Mouse (Mus musculus) stomach, embryonic 14.5 days (tissue): ENCODE results near the gene B3galt1. TPM values are rescaled to one million over a fixed set of nuclear protein-coding genes. Genes with fewer than 3 reads are reported as not detected.

Experiments
- ATAC-seq: fragments of 200-750 bp; cut with Nextera tagmentation; 2 replicates; pipeline ENCODE4 v1.8.0; 2017; ENCODE audit warnings: low read depth, moderate TSS enrichment; ENCODE audit not compliant: insufficient number of reproducible peaks, insufficient read depth, low FRiP score
- H3K27ac ChIP-seq: fragments of 300-500 bp; sonication (generic); 2 replicates; pipeline ENCODE4 v1.5.1; 2014; ENCODE audit warnings: mild to moderate bottlenecking, low read length, moderate library complexity, mixed read lengths
- H3K27me3 ChIP-seq: fragments of 300-500 bp; sonication (generic); 2 replicates; pipeline ENCODE4 v1.6.1; 2014; ENCODE audit warnings: low read length, control low read depth, mixed read lengths; ENCODE audit not compliant: control insufficient read depth, insufficient read depth
- H3K36me3 ChIP-seq: fragments of 300-500 bp; sonication (generic); 2 replicates; pipeline ENCODE4 v1.6.1; 2014; ENCODE audit warnings: mild to moderate bottlenecking, control low read depth, low read length, moderate library complexity, mixed read lengths; ENCODE audit not compliant: control insufficient read depth, insufficient read depth
- H3K4me1 ChIP-seq: fragments of 300-500 bp; sonication (generic); 2 replicates; pipeline ENCODE4 v1.6.1; 2014; ENCODE audit warnings: low read length, control low read depth, mixed read lengths; ENCODE audit not compliant: control insufficient read depth, insufficient read depth
- H3K4me2 ChIP-seq: fragments of 300-500 bp; sonication (generic); replicated peaks from 2 replicates; pipeline ENCODE4 v1.6.1; 2014; ENCODE audit warnings: low read depth, low read length, control low read depth
- H3K4me3 ChIP-seq: fragments of 300-500 bp; sonication (generic); 2 replicates; pipeline ENCODE4 v1.5.1; 2014; ENCODE audit warnings: low read depth, low read length, control low read depth
- H3K9ac ChIP-seq: fragments of 300-500 bp; sonication (generic); replicated peaks from 2 replicates; pipeline ENCODE4 v1.6.1; 2014; ENCODE audit warnings: low read depth, mild to moderate bottlenecking, control low read depth, low read length, moderate library complexity, mixed read lengths
- H3K9me3 ChIP-seq: fragments of 300-500 bp; sonication (generic); 2 replicates; pipeline ENCODE4 v1.6.1; 2016; ENCODE audit warnings: low read depth, low read length, control low read depth; ENCODE audit not compliant: control insufficient read depth
- WGBS: fragments of 180-500 bp; shearing (Covaris S2); extraction: QIAGEN DNeasy Blood & Tissue Kit; methylation state at CpG from one replicate; pipeline ENCODE4 v1.1.7; 2014; 5-methylcytosine and 5-hydroxymethylcytosine counted together
- polyA plus RNA-seq: library from polyadenylated mRNA; unstranded; fragments of >200 nt; fragmentation: Nextera tagmentation; extraction: Ambion mirVana; gene quantifications from 2 replicates; pipeline ENCODE4 v1.2.1, GENCODE M21; 2014

The B3galt1 gene
- polyA plus RNA-seq, 1 experiment from 2014 or later = 11.7 TPM

GRCm38 (mm10) chr2:67858340-67858739 lies 292.7 kb downstream of the B3galt1 start:
- no peak overlapping the region for H3K27ac ChIP-seq

GRCm38 (mm10) chr2:67859004-67859403 lies 293.3 kb downstream of the B3galt1 start:
- H3K9me3 ChIP-seq = no peaks in the 10 kb centered on the region
- H3K36me3 ChIP-seq = no peaks in the 10 kb centered on the region
- H3K27me3 ChIP-seq = no peaks in the 10 kb centered on the region
- no peaks in the 10 kb centered on the region for H3K4me1 ChIP-seq
- WGBS = 92% methylated on average over 2 of the region's 2 CpGs
- H3K9ac ChIP-seq = no peak overlapping the region
- H3K27ac ChIP-seq = no peak overlapping the region
- no peak for ATAC-seq
- no peak overlapping the region for H3K4me3 ChIP-seq
- H3K4me2 ChIP-seq = no peak overlapping the region

More at GRCm38 (mm10) chr2:67858340-67858739, 292.7 kb downstream of the B3galt1 start:
- ATAC-seq = no peak
- Histone ChIP-seq H3K9me3 (no peaks in the 10 kb centered on the region), H3K4me3 (no peak overlapping the region), H3K27me3 (no peaks in the 10 kb centered on the region), H3K9ac (no peak overlapping the region), H3K4me2 (no peak overlapping the region), H3K4me1 (no peaks in the 10 kb centered on the region), H3K36me3 (no peaks in the 10 kb centered on the region)
- WGBS = 84% methylated on average over 2 of the region's 2 CpGs

- H3K27ac ChIP-seq = no peak overlapping the region
- no peaks in the 10 kb centered on the region for H3K9me3 ChIP-seq
- H3K9ac ChIP-seq = no peak overlapping the region
- no peak for ATAC-seq
- H3K4me3 ChIP-seq = no peak overlapping the region
- no peaks in the 10 kb centered on the region for H3K27me3 ChIP-seq
- 69% methylated on average over 3 of the region's 3 CpGs for WGBS
- H3K4me1 ChIP-seq = no peaks in the 10 kb centered on the region
- H3K36me3 ChIP-seq = no peaks in the 10 kb centered on the region
- no peak overlapping the region for H3K4me2 ChIP-seq
These were observed 307.7 kb downstream of the B3galt1 start for GRCm38 (mm10) chr2:67873368-67873767.

- H3K4me1 ChIP-seq = no peaks in the 10 kb centered on the region
- H3K9me3 ChIP-seq = no peaks in the 10 kb centered on the region
- ATAC-seq = no peak
- H3K27ac ChIP-seq = no peak overlapping the region
- WGBS = 55% methylated on average over 3 of the region's 3 CpGs
- no peaks in the 10 kb centered on the region for H3K27me3 ChIP-seq
- H3K9ac ChIP-seq = no peak overlapping the region
- no peaks in the 10 kb centered on the region for H3K36me3 ChIP-seq
- no peak overlapping the region for H3K4me3 ChIP-seq
- no peak overlapping the region for H3K4me2 ChIP-seq
These were observed 314.2 kb downstream of the B3galt1 start for GRCm38 (mm10) chr2:67879836-67880235.

GRCm38 (mm10) chr2:67881713-67882281 lies 316.1 kb downstream of the B3galt1 start:
- H3K9ac ChIP-seq = no peak overlapping the region
- no peak overlapping the region for H3K4me3 ChIP-seq
- no peak overlapping the region for H3K27ac ChIP-seq
- H3K9me3 ChIP-seq = no peaks in the 10 kb centered on the region
- no peak for ATAC-seq
- no peaks in the 10 kb centered on the region for H3K36me3 ChIP-seq
- no peaks in the 10 kb centered on the region for H3K4me1 ChIP-seq
- H3K27me3 ChIP-seq = no peaks in the 10 kb centered on the region
- 73% methylated on average over 1 of the region's 1 CpGs for WGBS
- no peak overlapping the region for H3K4me2 ChIP-seq

GRCm38 (mm10) chr2:67897956-67898689 lies 332.5 kb downstream of the B3galt1 start:
- Histone ChIP-seq H3K4me2 (no peak overlapping the region), H3K9ac (no peak overlapping the region), H3K27ac (no peak overlapping the region), H3K27me3 (no peaks in the 10 kb centered on the region), H3K4me3 (no peak overlapping the region), H3K4me1 (no peaks in the 10 kb centered on the region), H3K9me3 (no peaks in the 10 kb centered on the region), H3K36me3 (no peaks in the 10 kb centered on the region)
- no peak for ATAC-seq
- WGBS = 59% methylated on average over 2 of the region's 2 CpGs

GRCm38 (mm10) chr2:67901574-67901973 lies 335.9 kb downstream of the B3galt1 start:
- no peaks in the 10 kb centered on the region for H3K9me3 ChIP-seq
- H3K4me1 ChIP-seq = no peaks in the 10 kb centered on the region
- H3K27ac ChIP-seq = no peak overlapping the region
- H3K36me3 ChIP-seq = no peaks in the 10 kb centered on the region
- no peak overlapping the region for H3K9ac ChIP-seq
- H3K4me3 ChIP-seq = no peak overlapping the region
- ATAC-seq = no peak
- H3K4me2 ChIP-seq = no peak overlapping the region
- H3K27me3 ChIP-seq = no peaks in the 10 kb centered on the region
- WGBS = 90% methylated on average over 6 of the region's 6 CpGs

DNA sequence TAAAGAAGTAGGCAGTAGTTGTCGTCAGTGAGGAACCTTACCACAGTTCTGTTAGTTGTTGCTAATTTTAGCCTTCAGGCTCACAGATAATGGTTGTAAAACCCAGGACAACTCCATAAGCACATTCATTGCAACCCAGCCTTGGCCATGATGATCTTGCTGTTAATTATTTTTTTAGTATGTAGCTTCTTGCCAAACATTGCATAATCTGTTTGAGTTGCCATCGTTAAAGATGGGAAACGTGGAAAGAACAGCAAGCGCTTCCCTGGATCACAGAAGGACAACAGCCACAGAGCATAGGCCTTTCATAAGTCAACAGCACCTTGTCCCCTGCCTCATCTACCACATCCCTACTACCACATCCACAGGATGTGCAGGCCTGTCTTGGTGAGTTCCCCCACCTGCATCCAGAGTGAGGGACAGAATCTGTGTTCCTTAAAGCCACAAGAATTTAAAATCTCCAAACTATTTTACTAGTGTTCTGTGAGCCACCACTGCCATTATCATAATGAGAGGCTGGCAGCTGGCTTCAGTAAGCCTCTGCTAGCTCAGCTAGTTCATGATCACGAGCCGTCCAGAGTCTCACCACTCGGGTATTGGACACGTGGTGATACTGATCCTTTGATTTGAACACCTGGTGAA lies 337.1 kb downstream of the B3galt1 start:
- Histone ChIP-seq H3K9ac (no peak overlapping the region), H3K4me3 (no peak overlapping the region), H3K27ac (no peak overlapping the region), H3K27me3 (no peaks in the 10 kb centered on the region), H3K4me1 (no peaks in the 10 kb centered on the region), H3K9me3 (no peaks in the 10 kb centered on the region), H3K4me2 (no peak overlapping the region), H3K36me3 (no peaks in the 10 kb centered on the region)
- WGBS = 84% methylated on average over 8 of the region's 8 CpGs
- no peak for ATAC-seq
